Mouse (Mus musculus): ENCODE measurements around the gene Cmip. TPM values are rescaled to one million over a fixed set of nuclear protein-coding genes. Genes with fewer than 3 reads are reported as not detected.
A peak's percentile ranks its signal among the peaks of the same experiment; 100 is the strongest.

Gene Cmip
- polyA plus RNA-seq, 1 experiment: 31.0 TPM

GRCm38 (mm10) chr8:117474944-117475343 is 218.1 kb downstream of the Cmip start:
- TF ChIP-seq CTCF (IDR thresholded peaks at IDR 0.05; ENCODE audit: borderline replicate concordance, insufficient read depth, low read length): peak; percentile 87
- TF ChIP-seq POLR2A (IDR thresholded peaks at IDR 0.05; ENCODE audit: low read depth, low read length): no peak

GRCm38 (mm10) chr8:117475819-117476218 is 219.0 kb downstream of the Cmip start:
- no peak overlapping the region for H3K27ac ChIP-seq (ENCODE audit: insufficient read depth, low read length)
- no peaks in the 10 kb centered on the region for H3K4me1 ChIP-seq (ENCODE audit: control insufficient read depth, insufficient read depth, low read length)
- TF ChIP-seq CTCF (IDR thresholded peaks at IDR 0.05; ENCODE audit: borderline replicate concordance, insufficient read depth, low read length): no peak
- no peak for TF ChIP-seq POLR2A (IDR thresholded peaks at IDR 0.05; ENCODE audit: low read depth, low read length)
- H3K4me3 ChIP-seq (ENCODE audit: insufficient read depth, low read length): no peak overlapping the region

More at GRCm38 (mm10) chr8:117474944-117475343, 218.1 kb downstream of the Cmip start:
- no peak overlapping the region for H3K27ac ChIP-seq (ENCODE audit: insufficient read depth, low read length)
- no peaks in the 10 kb centered on the region for H3K4me1 ChIP-seq (ENCODE audit: control insufficient read depth, insufficient read depth, low read length)
- no peak overlapping the region for H3K4me3 ChIP-seq (ENCODE audit: insufficient read depth, low read length)

- TF ChIP-seq CTCF (IDR thresholded peaks at IDR 0.05; ENCODE audit: borderline replicate concordance, insufficient read depth, low read length) (no peak), POLR2A (IDR thresholded peaks at IDR 0.05; ENCODE audit: low read depth, low read length) (no peak)
- Histone ChIP-seq H3K4me1 (ENCODE audit: control insufficient read depth, insufficient read depth, low read length) (no peaks in the 10 kb centered on the region), H3K27ac (ENCODE audit: insufficient read depth, low read length) (no peak overlapping the region), H3K4me3 (ENCODE audit: insufficient read depth, low read length) (no peak overlapping the region)
These were observed 221.2 kb downstream of the Cmip start for GRCm38 (mm10) chr8:117478082-117478481.

- TF ChIP-seq CTCF (IDR thresholded peaks at IDR 0.05; ENCODE audit: borderline replicate concordance, insufficient read depth, low read length): no peak
- Histone ChIP-seq H3K4me1 (ENCODE audit: control insufficient read depth, insufficient read depth, low read length) (no peaks in the 10 kb centered on the region), H3K4me3 (ENCODE audit: insufficient read depth, low read length) (no peak overlapping the region), H3K27ac (ENCODE audit: insufficient read depth, low read length) (no peak overlapping the region)
These were observed 223.1 kb downstream of the Cmip start for GRCm38 (mm10) chr8:117479996-117480395.

DNA sequence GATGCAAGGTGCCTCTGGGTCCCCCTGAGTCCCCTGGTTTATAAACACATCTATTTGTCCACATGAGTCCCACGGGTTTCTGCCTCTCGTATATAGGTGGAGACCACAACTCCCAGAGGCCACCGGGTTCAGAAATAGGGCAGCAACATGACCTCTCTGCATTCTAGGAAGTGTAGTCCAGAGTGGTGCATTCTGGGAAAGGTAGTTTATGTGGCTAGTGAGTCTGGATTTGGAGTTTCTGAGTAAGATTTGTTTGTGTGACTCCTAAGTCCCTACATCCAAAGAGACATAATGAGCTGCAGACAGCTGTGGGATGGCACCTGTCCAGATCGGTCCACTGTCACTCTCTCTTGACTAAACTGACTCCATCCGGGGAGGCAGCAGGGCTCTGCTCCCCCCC is 223.7 kb downstream of the Cmip start:
- TF ChIP-seq CTCF (IDR thresholded peaks at IDR 0.05; ENCODE audit: borderline replicate concordance, insufficient read depth, low read length): no peak
- no peaks in the 10 kb centered on the region for H3K4me1 ChIP-seq (ENCODE audit: control insufficient read depth, insufficient read depth, low read length)
- no peak overlapping the region for H3K27ac ChIP-seq (ENCODE audit: insufficient read depth, low read length)
- H3K4me3 ChIP-seq (ENCODE audit: insufficient read depth, low read length): no peak overlapping the region

DNA sequence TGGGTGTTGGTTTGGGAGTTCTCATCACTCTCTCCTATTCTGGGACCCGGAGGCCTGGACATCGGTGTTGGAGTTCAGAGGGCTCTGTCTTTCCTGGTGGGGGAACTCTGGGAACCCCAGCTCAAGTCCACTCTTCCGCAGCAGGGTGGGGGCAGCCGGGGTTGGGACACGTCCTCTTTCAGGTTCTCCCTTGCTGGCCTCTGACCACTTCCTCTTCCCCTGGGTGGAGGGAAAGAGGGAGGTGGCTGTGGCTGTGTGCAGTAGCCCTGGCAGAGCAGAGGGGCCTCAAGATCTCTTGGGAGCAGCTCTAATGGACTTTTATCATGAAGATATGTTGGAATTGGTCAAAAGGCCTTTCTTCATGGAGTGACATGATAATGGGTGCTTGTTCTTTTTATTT is 225.0 kb downstream of the Cmip start:
- TF ChIP-seq POLR2A (IDR thresholded peaks at IDR 0.05; ENCODE audit: low read depth, low read length): no peak
- no peak for TF ChIP-seq CTCF (IDR thresholded peaks at IDR 0.05; ENCODE audit: borderline replicate concordance, insufficient read depth, low read length)
- H3K27ac ChIP-seq (ENCODE audit: insufficient read depth, low read length): no peak overlapping the region
- no peak overlapping the region for H3K4me3 ChIP-seq (ENCODE audit: insufficient read depth, low read length)
- no peaks in the 10 kb centered on the region for H3K4me1 ChIP-seq (ENCODE audit: control insufficient read depth, insufficient read depth, low read length)

DNA sequence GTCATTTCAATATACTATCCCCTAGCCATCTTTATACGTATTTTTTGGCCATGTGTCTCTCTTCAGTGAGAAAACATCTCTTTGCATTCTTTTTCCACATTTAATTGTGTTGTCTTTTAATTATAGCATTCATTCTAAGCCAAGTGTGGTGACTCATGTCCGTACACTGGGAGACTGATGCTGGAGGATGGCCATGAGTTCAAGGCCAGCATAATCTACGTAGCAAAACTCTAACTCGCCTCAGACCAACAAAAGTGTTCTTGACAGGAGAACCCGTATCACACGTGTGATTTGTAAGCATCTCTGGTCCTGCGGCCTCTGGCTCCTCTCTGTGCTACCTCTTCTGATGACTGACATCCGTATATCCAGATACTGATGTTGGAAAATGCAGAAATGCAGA is 227.9 kb downstream of the Cmip start:
- no peak overlapping the region for H3K27ac ChIP-seq (ENCODE audit: insufficient read depth, low read length)
- TF ChIP-seq POLR2A (IDR thresholded peaks at IDR 0.05; ENCODE audit: low read depth, low read length): no peak
- TF ChIP-seq CTCF (IDR thresholded peaks at IDR 0.05; ENCODE audit: borderline replicate concordance, insufficient read depth, low read length): no peak
- H3K4me3 ChIP-seq (ENCODE audit: insufficient read depth, low read length): no peak overlapping the region
- H3K4me1 ChIP-seq (ENCODE audit: control insufficient read depth, insufficient read depth, low read length): 0 out of 2 replicates have a peak, but pooled peaks cover 2% of the 10 kb centered on the region

GRCm38 (mm10) chr8:117485316-117485715 is 228.5 kb downstream of the Cmip start:
- Histone ChIP-seq H3K4me1 (ENCODE audit: control insufficient read depth, insufficient read depth, low read length) (0 out of 2 replicates have a peak, but pooled peaks cover 2% of the 10 kb centered on the region), H3K27ac (ENCODE audit: insufficient read depth, low read length) (no peak overlapping the region), H3K4me3 (ENCODE audit: insufficient read depth, low read length) (no peak overlapping the region)
- TF ChIP-seq POLR2A (IDR thresholded peaks at IDR 0.05; ENCODE audit: low read depth, low read length): no peak
- no peak for TF ChIP-seq CTCF (IDR thresholded peaks at IDR 0.05; ENCODE audit: borderline replicate concordance, insufficient read depth, low read length)

DNA sequence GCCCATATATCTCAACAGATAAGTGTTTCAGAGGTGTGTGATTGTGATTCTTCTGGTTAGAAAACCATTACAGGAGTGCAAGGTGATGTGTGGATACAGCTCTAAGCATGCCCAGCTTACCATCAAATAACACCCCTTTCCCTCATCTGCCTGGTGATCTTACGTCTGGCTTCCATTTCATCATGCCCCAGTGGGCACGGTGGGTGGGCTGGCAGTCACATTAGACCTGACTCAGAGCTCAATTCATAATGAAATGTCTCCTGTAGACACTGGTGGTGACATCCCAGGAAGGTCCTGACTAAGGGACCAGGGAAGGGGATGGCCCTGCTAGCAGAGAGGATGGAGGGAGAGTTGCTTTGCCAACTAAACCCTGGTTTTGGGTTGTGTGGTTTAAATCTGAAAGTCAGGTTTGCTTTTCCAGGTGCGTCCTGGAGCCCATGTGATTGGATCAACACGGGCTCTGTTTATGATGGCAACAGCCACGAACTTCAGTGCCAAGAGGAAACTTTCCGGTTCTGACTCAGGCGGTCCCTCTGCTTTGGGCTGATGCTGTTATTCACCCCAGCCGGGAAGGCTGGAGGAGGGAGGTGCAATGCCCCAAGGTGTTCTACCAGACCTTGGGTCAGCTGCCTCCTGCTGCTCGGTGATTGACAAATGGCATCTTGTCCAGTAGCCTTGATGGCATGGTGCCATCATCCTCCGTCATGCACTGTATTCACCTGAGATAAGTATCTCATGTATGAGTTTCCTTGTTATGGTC is 231.6 kb downstream of the Cmip start:
- no peak for TF ChIP-seq POLR2A (IDR thresholded peaks at IDR 0.05; ENCODE audit: low read depth, low read length)
- TF ChIP-seq CTCF (IDR thresholded peaks at IDR 0.05; ENCODE audit: borderline replicate concordance, insufficient read depth, low read length): no peak
- H3K27ac ChIP-seq (ENCODE audit: insufficient read depth, low read length): no peak overlapping the region
- no peak overlapping the region for H3K4me3 ChIP-seq (ENCODE audit: insufficient read depth, low read length)
- H3K4me1 ChIP-seq (ENCODE audit: control insufficient read depth, insufficient read depth, low read length): 0 out of 2 replicates have a peak, but pooled peaks cover 2% of the 10 kb centered on the region

DNA sequence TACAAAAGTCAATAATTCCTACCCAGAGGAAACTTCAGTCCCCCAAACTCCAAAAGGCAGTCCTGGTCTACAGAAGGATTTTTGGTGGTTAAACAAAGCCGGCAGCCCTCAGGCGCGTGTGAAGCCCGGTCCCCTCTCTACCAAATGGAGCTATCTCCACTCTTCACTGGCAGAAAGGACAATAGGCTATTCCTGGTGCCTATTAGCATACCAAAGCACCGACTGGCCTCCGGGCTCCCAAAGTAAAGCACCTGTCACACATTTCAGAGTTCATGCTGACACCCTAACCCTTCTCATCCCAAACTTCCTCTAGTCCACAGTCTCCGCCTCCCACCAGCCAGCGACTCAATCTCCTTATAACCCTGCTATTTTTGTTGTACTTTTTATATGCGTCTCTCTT is 236.7 kb downstream of the Cmip start:
- no peak overlapping the region for H3K27ac ChIP-seq (ENCODE audit: insufficient read depth, low read length)
- H3K4me1 ChIP-seq (ENCODE audit: control insufficient read depth, insufficient read depth, low read length): 0 out of 2 replicates have a peak, but pooled peaks cover 2% of the 10 kb centered on the region
- no peak for TF ChIP-seq CTCF (IDR thresholded peaks at IDR 0.05; ENCODE audit: borderline replicate concordance, insufficient read depth, low read length)
- TF ChIP-seq POLR2A (IDR thresholded peaks at IDR 0.05; ENCODE audit: low read depth, low read length): no peak

More for the DNA sequence above, 236.7 kb downstream of the Cmip start:
- no peak overlapping the region for H3K4me3 ChIP-seq (ENCODE audit: insufficient read depth, low read length)
